Mouse (Mus musculus): ENCODE measurements at regions not wholly inside any gene's neighbourhood (a gene's known extent, or its start where the extent isn't known, plus 50 kb on each side); places are given as distances from the start of the nearest gene placed in this dataset.

- TF ChIP-seq POLR2A (IDR thresholded peaks at IDR 0.05; ENCODE audit: low read depth, low read length) (no peak), CTCF (conservative IDR thresholded peaks at IDR 0.05 in 1 of 2, IDR thresholded peaks at IDR 0.05 in 1 of 2; ENCODE audit: low read depth in 2 of 2, low read length in 2 of 2) (no peak), MAFK (IDR thresholded peaks at IDR 0.05; ENCODE audit: insufficient replicate concordance, low read length) (no peak), NELFE (IDR thresholded peaks at IDR 0.05; ENCODE audit: low read depth, low read length) (no peak)
Observed at GRCm38 (mm10) chr3:54540540-54541080, 152.0 kb upstream of the Supt20 start.

All from CH12.LX (cell line).